Mouse (Mus musculus) CD4-positive, CD25-positive, alpha-beta regulatory T cell, adult 4 months (primary cell): ENCODE data around the gene Zfp710. TPM values are rescaled to one million over a fixed set of nuclear protein-coding genes. Genes with fewer than 3 reads are reported as not detected.
"Not testable (repeated sequence)": the region's sequence is repeated elsewhere in the genome, so short reads cannot be mapped to it uniquely, and the experiment has no call there.

Experiments used
- ATAC-seq: one replicate; pipeline ENCODE4 v1.8.0; 2017
- polyA plus RNA-seq, 2 experiments: library from polyadenylated mRNA; unstranded; fragments of 100-300 nt; shearing (Covaris generic); gene quantifications; one replicate each; pipeline ENCODE4 v1.2.1; 2017

Zfp710 gene
- polyA plus RNA-seq, 2 experiments from 2014 or later, result 4.1 to 7.0 TPM

DNA sequence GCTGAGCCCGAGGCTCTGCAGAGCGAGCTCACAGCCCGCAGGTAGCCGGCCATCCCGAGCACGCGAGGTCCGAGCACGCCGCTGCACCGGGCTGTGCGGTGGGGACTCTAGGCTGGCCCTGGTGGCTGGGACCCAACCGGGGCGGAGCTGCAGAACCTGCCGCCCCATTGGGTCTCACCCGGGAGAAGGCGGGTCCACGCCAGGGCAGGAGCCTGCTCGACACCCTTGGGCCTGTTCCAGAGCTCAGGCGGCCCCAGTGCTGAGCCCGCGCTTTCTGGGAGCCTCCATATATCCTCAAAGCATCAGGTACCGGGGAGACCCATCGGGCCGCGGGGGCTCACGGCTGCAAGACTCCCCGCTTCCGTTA is 90.6 kb downstream of the Zfp710 start, which contains the start of gene Idh2:
Gene Idh2, minus strand, starts transcription at position 169 of the 367 bp plus-strand sequence.
- peak; percentile 97 for ATAC-seq

DNA sequence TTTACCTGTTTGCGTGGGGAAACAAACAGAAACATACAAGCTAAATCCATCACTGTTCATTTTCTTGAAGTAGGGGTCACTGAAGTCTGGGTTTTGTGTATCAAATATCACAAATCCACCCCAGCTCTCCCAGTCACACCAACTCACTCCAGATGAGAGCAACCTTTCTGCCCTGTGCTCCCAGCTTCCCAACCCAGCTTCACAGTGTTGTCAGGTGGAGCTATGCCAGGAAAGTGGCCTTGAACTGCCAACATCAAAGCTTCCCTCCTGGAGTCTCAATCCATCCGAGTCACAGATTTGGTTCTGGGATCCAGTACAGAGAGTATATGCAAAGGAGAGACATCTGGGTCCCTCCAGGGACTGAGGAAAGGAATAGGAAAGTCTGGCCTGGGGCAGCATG is 91.5 kb downstream of the Zfp710 start:
- ATAC-seq, result no peak

DNA sequence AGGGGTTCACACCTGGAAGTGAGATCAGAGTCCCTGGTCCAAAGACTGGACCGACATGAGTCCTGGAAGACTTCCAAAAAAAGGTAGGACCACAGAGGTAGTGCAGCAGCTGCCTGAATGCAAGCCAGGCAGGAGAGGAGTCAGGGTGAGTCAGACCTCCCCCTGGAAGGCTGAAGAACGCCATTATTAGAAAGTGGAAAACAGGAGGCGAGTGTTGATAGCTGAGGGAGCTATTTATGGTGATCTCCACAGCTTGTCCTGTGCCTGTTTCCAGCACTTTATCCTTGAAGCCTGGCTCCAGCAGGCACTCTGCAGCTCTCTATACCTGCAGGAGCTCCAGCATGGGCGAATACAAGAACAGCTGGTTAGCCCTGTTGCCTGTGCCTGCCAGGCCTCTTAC is 94.6 kb downstream of the Zfp710 start:
- no peak for ATAC-seq

DNA sequence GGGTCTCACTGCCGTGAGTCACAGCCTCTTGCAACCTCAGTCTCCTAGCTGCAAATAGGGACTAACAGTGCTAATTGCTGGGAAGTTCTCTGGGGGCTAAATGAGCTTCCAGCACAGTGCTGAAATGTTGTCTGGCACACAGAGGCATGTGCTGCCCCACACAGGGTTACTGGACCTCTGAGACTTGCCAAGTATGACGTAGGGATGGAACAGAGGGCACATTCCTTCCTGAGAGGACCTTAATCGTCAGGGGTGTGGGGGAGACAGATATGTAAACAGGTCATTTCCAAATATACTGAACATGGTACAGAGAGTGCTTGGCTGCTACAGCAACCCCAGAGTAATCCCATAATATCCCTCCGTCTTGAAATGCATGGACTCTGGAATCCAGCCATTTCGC is 96.5 kb downstream of the Zfp710 start:
- ATAC-seq, result no peak

DNA sequence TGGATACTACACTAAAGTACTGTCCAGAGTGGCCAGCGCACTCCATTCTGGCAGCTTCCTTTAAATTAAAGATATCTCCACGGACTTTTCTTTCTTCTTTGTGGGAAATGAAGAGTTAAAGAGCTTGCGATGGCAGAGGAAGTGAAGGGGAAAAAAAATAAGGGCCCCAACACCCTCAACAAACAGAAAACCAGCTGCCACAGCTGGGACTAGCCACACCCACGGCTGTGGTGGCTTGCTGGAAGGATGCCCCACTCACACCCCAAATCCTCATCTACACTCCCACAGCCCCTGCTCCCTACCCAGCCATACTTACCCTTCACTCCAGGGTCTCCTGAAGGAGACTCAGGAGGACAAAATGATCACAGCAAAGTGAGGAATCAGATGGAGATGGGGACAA is 98.5 kb downstream of the Zfp710 start:
- peak; percentile 81 for ATAC-seq

DNA sequence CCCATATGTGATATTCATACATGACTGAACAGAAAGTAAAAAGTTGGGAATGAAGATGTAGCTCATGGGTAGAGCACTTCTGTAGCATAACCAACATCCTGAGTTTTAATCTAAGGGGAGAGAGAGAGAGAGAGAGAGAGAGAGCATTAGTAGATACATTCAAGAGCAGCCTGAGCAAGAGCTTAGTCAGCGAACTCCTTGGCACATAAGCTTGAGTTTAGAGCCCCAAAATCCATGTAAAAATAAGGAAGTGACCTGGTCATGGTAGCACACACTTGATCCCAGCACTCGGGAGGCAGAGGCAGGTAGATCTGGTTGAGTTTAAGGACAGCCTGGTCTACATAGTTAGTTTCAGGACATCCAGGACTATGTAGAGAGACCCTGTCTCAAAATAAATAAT is 99.1 kb downstream of the Zfp710 start:
- ATAC-seq, result peak; percentile 23

DNA sequence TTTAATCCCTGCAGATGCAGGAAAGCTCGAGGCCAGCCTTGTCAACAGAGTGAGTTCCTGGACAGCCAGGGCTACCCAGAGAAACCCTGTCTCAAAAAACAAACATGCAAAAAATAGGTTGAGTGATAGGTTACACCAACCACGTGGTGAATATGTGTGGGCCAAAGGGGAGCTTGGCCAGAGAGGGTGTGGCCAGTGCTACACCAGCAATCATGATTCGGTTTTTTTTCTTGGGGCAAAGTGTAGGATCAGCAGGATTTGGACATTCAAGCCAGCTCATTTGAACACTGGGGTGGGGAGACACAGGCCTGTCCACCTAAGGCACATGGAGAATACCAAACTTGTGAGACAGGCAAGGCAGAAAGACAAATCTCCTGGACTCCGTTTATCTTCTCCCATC is 104.7 kb downstream of the Zfp710 start:
- ATAC-seq, result no peak

DNA sequence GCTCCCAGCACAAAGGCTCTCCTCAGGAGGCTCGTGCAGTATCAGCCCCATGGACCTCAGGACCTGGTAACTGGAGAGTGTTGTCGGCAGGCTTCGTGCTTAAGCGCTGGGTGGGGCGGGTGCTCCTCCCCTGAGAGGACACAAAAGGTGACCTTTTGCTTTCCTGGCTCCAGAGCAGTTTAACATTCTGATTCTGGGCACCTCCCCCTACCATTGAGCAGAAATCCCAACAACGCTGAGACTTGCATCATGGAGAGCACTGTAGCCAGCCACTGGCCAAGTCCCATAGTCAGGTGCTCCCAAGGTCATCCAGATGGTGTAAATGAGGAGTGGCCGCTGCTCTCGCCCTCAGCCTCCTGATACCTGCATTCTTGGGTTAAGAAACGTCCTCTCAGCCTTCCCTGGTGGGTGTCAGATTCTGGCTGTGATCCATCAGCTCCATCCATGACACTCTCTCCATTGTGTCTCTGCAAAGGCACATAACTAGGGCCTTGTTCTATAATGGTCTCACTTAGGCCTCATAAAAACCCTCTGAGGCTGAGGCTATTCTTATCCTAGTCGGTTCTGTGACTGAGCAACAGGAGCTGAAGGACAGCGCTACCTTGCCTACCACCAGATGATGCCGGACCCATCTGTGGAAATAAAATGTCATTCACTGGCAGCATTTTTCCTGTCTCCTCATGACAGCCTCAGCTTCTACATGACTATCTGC is 105.9 kb downstream of the Zfp710 start:
- ATAC-seq, result no peak

DNA sequence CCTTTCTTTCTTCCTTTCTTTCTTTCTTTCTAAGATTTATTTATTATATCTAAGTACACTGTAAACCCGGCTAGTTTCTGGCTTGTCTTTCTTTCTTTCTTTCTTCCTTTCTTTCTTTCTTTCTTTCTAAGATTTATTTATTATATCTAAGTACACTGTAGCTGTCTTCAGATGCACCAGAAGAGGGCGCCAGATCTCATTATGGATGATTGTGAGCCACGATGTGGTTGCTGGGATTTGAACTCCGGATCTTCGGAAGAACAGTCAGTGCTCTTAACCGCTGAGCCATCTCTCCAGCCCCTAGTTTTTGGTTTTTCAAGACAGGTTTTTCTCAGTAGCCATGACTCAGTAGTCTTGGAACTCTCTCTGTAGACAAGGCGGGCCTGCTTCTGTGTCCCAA is 106.7 kb downstream of the Zfp710 start:
- not testable (repeated sequence) for ATAC-seq

DNA sequence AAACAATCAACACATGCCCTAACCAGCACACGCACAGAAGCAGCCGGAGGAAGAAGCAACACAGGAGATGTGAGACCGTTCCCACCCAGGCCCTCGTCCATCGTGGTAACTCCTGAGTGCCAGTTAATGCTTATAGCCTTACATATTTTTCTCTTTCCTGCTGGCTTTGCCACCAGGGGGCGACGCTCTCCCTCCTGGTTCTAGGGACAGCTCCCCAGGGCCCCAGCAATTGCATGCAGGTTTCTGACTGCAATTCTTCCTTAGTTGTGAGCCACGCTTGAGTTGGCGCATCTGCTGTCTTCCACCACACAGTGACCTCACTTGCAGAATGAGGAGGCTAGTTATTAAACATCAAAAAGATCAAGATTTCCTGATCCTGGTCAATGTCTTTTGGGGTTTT is 107.9 kb downstream of the Zfp710 start:
- ATAC-seq, result peak; percentile 53

DNA sequence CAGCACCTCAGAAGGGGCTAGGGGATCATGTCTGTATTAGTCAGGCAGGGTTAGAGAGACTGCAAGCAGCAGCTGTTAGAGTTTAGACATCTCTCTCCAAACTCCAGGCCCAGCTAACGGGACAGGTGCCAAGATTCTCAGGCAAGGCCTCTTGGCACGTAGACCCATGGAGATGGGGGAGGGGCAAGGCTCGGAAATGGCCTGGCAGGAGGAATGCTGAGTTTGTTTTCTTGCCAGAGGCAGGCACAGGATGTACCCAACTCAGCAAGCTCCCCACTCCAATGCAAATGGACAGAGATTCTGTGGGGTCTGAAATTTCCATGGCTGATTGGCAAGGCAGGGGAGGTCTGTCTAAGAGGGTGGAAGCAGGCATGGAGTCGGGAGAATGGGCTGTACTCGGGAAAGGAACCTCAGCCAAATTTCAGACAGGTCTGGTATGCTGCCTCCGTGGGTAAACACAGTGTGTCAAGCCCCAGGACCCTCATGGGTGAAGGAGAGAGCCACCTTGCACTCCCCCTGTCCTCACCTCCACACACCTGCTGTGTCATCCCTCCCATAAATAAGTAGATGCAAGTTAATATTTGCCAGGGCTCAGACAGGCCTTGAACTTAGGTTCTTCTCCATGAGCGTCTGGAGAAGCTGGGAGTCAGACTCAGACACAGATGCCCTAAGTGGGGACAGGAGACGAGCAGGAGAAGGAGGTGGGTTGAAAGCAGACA is 110.0 kb downstream of the Zfp710 start:
- ATAC-seq, result no peak

DNA sequence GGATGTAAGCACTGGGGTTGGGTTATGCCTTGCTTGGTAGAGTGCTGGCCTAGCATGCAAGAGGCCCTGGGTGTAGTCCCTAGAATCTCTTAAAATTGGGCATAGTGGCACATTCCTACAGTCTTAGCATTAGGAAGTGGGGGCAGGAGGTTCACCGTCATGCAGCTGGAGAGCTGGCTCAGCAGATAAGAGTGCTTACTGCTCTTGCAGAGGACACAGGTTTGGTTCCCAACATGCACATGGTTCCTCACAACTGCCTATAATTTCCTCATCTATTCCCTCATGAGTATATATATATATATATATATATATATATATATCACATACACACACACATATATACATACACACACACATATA is 110.5 kb downstream of the Zfp710 start:
- ATAC-seq, result no peak

DNA sequence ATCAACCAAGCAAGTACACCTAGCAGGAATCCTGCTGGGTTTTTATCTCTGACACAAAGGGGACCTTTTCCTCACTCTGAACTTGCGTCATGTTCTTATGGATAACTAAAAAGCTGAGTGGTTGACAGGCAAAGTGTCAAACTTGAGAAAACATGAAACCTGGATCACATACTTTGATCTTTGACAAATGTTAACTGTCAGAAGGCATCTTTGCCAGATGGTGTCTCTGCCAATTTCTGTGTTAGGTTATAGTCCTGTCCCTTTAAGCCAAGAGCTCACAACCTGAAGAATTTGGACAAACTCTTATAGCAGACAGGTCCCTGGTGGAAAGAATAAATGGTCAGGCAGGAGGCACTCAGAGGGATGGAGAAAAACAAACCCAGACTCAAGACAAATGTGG is 113.8 kb downstream of the Zfp710 start:
- no peak for ATAC-seq

DNA sequence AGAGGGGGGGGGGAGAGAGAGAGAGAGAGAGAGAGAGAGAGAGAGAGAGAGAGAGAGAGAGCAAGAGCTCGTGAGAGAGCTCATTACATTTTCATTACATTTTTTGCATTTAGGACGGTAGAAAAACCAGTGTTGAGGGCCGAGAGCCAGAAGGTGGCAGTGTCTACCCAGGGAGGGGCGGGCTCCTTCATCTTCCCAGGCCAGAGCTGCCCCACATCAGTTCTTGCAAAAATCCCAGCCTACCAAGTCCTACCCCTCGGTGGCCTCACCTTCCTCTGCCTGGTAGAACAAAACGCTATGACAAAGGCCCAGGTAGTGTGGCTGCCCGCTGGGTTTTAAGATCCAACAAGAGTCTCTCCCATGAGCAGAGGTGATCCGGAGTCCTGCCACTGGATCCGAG is 116.2 kb downstream of the Zfp710 start:
- ATAC-seq, result peak; percentile 81

Other genes with a start within 250 kb of the Zfp710 start
- not detected for gene Mesp1, start 231.0 kb upstream of the Zfp710 start, polyA plus RNA-seq
- gene Mesp2, start 214.1 kb upstream of the Zfp710 start, polyA plus RNA-seq, result under 1 TPM in 1 of 2 experiments, not detected in 1; 0.42 TPM
- gene Anpep, start 163.8 kb upstream of the Zfp710 start, polyA plus RNA-seq, result under 1 TPM in 1 of 2 experiments, not detected in 1; 0.54 TPM
- gene Ap3s2, start 104.2 kb upstream of the Zfp710 start, polyA plus RNA-seq, result 10 to 100 TPM; 31.8 to 32.9 TPM
- not detected for gene Arpin, start 89.5 kb upstream of the Zfp710 start, polyA plus RNA-seq
- 10 to 100 TPM; 22.4 to 23.9 TPM for gene Idh2, start 90.6 kb downstream of the Zfp710 start, polyA plus RNA-seq
- 10 to 100 TPM; 19.2 to 26.0 TPM for gene Sema4b, start 162.0 kb downstream of the Zfp710 start, polyA plus RNA-seq
- 10 to 100 TPM; 86.5 to 98.1 TPM for gene Cib1, start 208.0 kb downstream of the Zfp710 start, polyA plus RNA-seq
- 10 to 100 TPM in 1 of 2 experiments, 1 to 10 TPM in 1; 8.4 to 11.4 TPM for gene Gdpgp1, start 208.1 kb downstream of the Zfp710 start, polyA plus RNA-seq
- under 1 TPM in 1 of 2 experiments, not detected in 1; 0.94 TPM for gene Ttll13, start 221.6 kb downstream of the Zfp710 start, polyA plus RNA-seq
- 10 to 100 TPM; 28.9 to 34.0 TPM for gene Ngrn, start 236.4 kb downstream of the Zfp710 start, polyA plus RNA-seq
- gene Vps33b, start 244.8 kb downstream of the Zfp710 start, polyA plus RNA-seq, result 10 to 100 TPM; 28.9 to 44.3 TPM